In the genomic region with DNA sequence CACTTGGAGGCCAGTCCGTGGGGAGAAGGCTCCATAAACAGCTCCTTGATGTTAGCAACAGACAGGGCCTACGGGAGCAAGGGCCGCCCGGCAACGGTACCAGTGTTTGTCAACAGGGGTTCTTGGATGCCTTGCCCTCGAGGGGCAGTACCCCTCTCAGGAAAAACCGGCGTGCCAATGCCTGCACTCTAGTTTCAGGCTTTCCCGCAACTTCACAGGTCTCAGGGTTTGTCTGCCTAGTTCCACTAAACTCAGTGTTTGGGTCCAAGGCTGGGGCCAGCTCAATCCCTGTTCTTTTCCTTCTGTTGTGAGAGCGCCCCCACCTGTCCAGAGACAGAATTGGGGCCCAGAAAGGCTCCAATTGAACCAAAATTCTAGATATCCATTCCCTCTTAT, we compare ENCODE assay signal across 8 mouse cellular contexts. TPM values are rescaled to one million over a fixed set of nuclear protein-coding genes. Genes with fewer than 3 reads are reported as not detected.
DNase-seq lines count a peak whose midpoint lies in the region; ATAC-seq and TF ChIP-seq lines count a peak whose summit lies in the region.

No protein-coding gene starts in this region.

- H3K4me3 ChIP-seq in forebrain, embryonic 14.5 days (ENCODE audit: low read depth, low read length): peak overlapping the region; percentile 58
- peak overlapping the region; percentile 78 for H3K4me3 ChIP-seq in hindbrain, embryonic 10.5 days
- peak overlapping the region; percentile 57 for H3K4me3 ChIP-seq in lung, postnatal 0 days (ENCODE audit: low read depth, low read length)

- peak overlapping the region; percentile 83 for H3K4me2 ChIP-seq in forebrain, embryonic 14.5 days (ENCODE audit: low read length)
- peak overlapping the region; percentile 74 for H3K4me2 ChIP-seq in lung, postnatal 0 days (replicated peaks; ENCODE audit: low read depth, low read length)

- peak overlapping the region; percentile 48 for H3K9ac ChIP-seq in forebrain, embryonic 14.5 days (ENCODE audit: low read length)
- H3K9ac ChIP-seq in lung, postnatal 0 days (replicated peaks; ENCODE audit: low read depth): peak overlapping the region; percentile 57

- under 1% methylated on average over 10 of the region's 10 CpGs for WGBS in forebrain, embryonic 14.5 days
- WGBS in hindbrain, embryonic 10.5 days: 0% methylated on average over 10 of the region's 10 CpGs
- WGBS in lung, postnatal 0 days: 3% methylated on average over 9 of the region's 10 CpGs

- peak overlapping the region; percentile 49 for H3K27ac ChIP-seq in forebrain, embryonic 14.5 days (ENCODE audit: low read depth, low read length)
- peak overlapping the region; percentile 87 for H3K27ac ChIP-seq in hindbrain, embryonic 10.5 days
- peak overlapping the region; percentile 92 for H3K27ac ChIP-seq in lung, postnatal 0 days (ENCODE audit: low read length)

- DNase-seq in NIH3T3 (ENCODE audit: low read depth): peak; percentile 93
- DNase-seq in cerebellum, adult 11-12 months: peak; percentile 72
- DNase-seq in forebrain, embryonic 14.5 days (ENCODE audit: low spot score): peak; percentile 69
- DNase-seq in hindbrain, embryonic 10.5 days (ENCODE audit: low spot score): peak; percentile 80
- DNase-seq in layer of hippocampus, adult 9-10 months (ENCODE audit: low spot score): peak; percentile 87
- DNase-seq in lung, postnatal 0 days (ENCODE audit: low spot score): peak; percentile 91
- peak; percentile 85 for DNase-seq in retina, postnatal 1 day
- peak; percentile 70 to 82 for DNase-seq in thymus, postnatal 36 days

- peak; percentile 42 for ATAC-seq in forebrain, embryonic 14.5 days
- ATAC-seq in lung, postnatal 0 days: peak; percentile 76

- H3K4me1 ChIP-seq in forebrain, embryonic 14.5 days (ENCODE audit: control insufficient read depth, insufficient read depth, low read length): peaks cover 13% of the 10 kb centered on the region
- peaks cover 38% of the 10 kb centered on the region for H3K4me1 ChIP-seq in hindbrain, embryonic 10.5 days (replicated peaks)
- H3K4me1 ChIP-seq in lung, postnatal 0 days (ENCODE audit: insufficient read depth, low read depth, low read length): peaks cover 12% of the 10 kb centered on the region; the same call in 1 of the 2 replicates

- no peaks in the 10 kb centered on the region for H3K27me3 ChIP-seq in forebrain, embryonic 14.5 days (replicated peaks; ENCODE audit: control insufficient read depth, insufficient read depth, low read length)
- H3K27me3 ChIP-seq in hindbrain, embryonic 10.5 days (ENCODE audit: insufficient read depth, poor library complexity, severe bottlenecking): no peaks in the 10 kb centered on the region
- no peaks in the 10 kb centered on the region for H3K27me3 ChIP-seq in lung, postnatal 0 days (replicated peaks; ENCODE audit: insufficient read depth, low read length)

- TF ChIP-seq CTCF in lung, postnatal 0 days (IDR thresholded peaks at IDR 0.05): peak; percentile 86

- peaks cover 67% of the 10 kb centered on the region for H3K36me3 ChIP-seq in forebrain, embryonic 14.5 days (ENCODE audit: control insufficient read depth, insufficient read depth, low read length)
- H3K36me3 ChIP-seq in hindbrain, embryonic 10.5 days: peaks cover 73% of the 10 kb centered on the region
- H3K36me3 ChIP-seq in lung, postnatal 0 days (ENCODE audit: insufficient read depth, low read length): peaks cover 13% of the 10 kb centered on the region; the same call in 1 of the 2 replicates

- TF ChIP-seq EP300 in lung, postnatal 0 days (IDR thresholded peaks at IDR 0.05): no peak; the same call in 1 of the 2 replicates

- H3K9me3 ChIP-seq in forebrain, embryonic 14.5 days (replicated peaks; ENCODE audit: control insufficient read depth, low read length): no peaks in the 10 kb centered on the region
- H3K9me3 ChIP-seq in hindbrain, embryonic 10.5 days: no peaks in the 10 kb centered on the region
- H3K9me3 ChIP-seq in lung, postnatal 0 days (ENCODE audit: low read length): no peaks in the 10 kb centered on the region

RNA-seq across cellular contexts. Expression of a gene that starts 0.5 kb away (rescaled TPM):
- polyA plus RNA-seq in forebrain, embryonic 14.5 days (2014; fragmentation: Nextera tagmentation; extraction: Ambion mirVana): 41.4 and 46.0 TPM in 2 replicates
- polyA plus RNA-seq in hindbrain, embryonic 10.5 days (2016; fragmentation: Nextera tagmentation; extraction: Ambion mirVana): 54.1 and 56.2 TPM in 2 replicates
- polyA plus RNA-seq in lung, postnatal 0 days (2015; fragmentation: Nextera tagmentation; extraction: Ambion mirVana): 28.4 and 30.6 TPM in 2 replicates

RNA-seq across cellular contexts. Expression of a gene that starts 6.3 kb away (rescaled TPM):
- polyA plus RNA-seq in forebrain, embryonic 14.5 days (2014; fragmentation: Nextera tagmentation; extraction: Ambion mirVana): 89.9 and 104 TPM in 2 replicates
- 95.6 and 111 TPM in 2 replicates for polyA plus RNA-seq in hindbrain, embryonic 10.5 days (2016; fragmentation: Nextera tagmentation; extraction: Ambion mirVana)
- 38.3 and 40.9 TPM in 2 replicates for polyA plus RNA-seq in lung, postnatal 0 days (2015; fragmentation: Nextera tagmentation; extraction: Ambion mirVana)

RNA-seq across cellular contexts. Expression of a gene that starts 11.4 kb away (rescaled TPM):
- polyA plus RNA-seq in forebrain, embryonic 14.5 days (2014; fragmentation: Nextera tagmentation; extraction: Ambion mirVana): 74.9 and 94.2 TPM in 2 replicates
- 70.3 and 80.9 TPM in 2 replicates for polyA plus RNA-seq in hindbrain, embryonic 10.5 days (2016; fragmentation: Nextera tagmentation; extraction: Ambion mirVana)
- polyA plus RNA-seq in lung, postnatal 0 days (2015; fragmentation: Nextera tagmentation; extraction: Ambion mirVana): 68.4 and 77.0 TPM in 2 replicates

RNA-seq across cellular contexts. Expression of a gene that starts 13.3 kb away (rescaled TPM):
- polyA plus RNA-seq in forebrain, embryonic 14.5 days (2014; fragmentation: Nextera tagmentation; extraction: Ambion mirVana): 119 and 127 TPM in 2 replicates
- 105 and 111 TPM in 2 replicates for polyA plus RNA-seq in hindbrain, embryonic 10.5 days (2016; fragmentation: Nextera tagmentation; extraction: Ambion mirVana)
- 95.4 and 100 TPM in 2 replicates for polyA plus RNA-seq in lung, postnatal 0 days (2015; fragmentation: Nextera tagmentation; extraction: Ambion mirVana)

RNA-seq across cellular contexts. Expression of a gene that starts 30.3 kb away (rescaled TPM):
- 244 and 260 TPM in 2 replicates for polyA plus RNA-seq in forebrain, embryonic 14.5 days (2014; fragmentation: Nextera tagmentation; extraction: Ambion mirVana)
- 250 and 275 TPM in 2 replicates for polyA plus RNA-seq in hindbrain, embryonic 10.5 days (2016; fragmentation: Nextera tagmentation; extraction: Ambion mirVana)
- polyA plus RNA-seq in lung, postnatal 0 days (2015; fragmentation: Nextera tagmentation; extraction: Ambion mirVana): 172 and 188 TPM in 2 replicates

Comparison
In these comparisons a context has a peak if more than half of its experiments do, and no peak if none do; other contexts are left out.
1. Peak in every context shown above with its lines: DNase-seq, ATAC-seq, H3K4me3 ChIP-seq and H3K27ac ChIP-seq.